Mouse (Mus musculus): Measurements from ENCODE around the gene Plekha7. TPM values are rescaled to one million over a fixed set of nuclear protein-coding genes. Genes with fewer than 3 reads are reported as not detected.

The Plekha7 gene
- polyA plus RNA-seq, 1 experiment = 4.8 TPM

GRCm38 (mm10) chr7:116153781-116154368 lies 154.3 kb downstream of the Plekha7 start:
- H3K27ac ChIP-seq (ENCODE audit: control insufficient read depth, insufficient read depth, low read depth, low read length, poor library complexity) = no peak overlapping the region
- no peak overlapping the region for H3K4me3 ChIP-seq (replicated peaks; ENCODE audit: control insufficient read depth, low read depth, low read length)
- whole genome bisulfite sequencing = 0% methylated on average over 2 of the region's 2 CpGs
- H3K4me1 ChIP-seq (ENCODE audit: control insufficient read depth, insufficient read depth, low read length) = no peaks in the 10 kb centered on the region; the same call in 1 of the 2 replicates
- TF ChIP-seq CTCF (IDR thresholded peaks at IDR 0.05; ENCODE audit: control insufficient read depth, insufficient read depth, low read length) = no peak
- no peak for TF ChIP-seq POLR2A (IDR thresholded peaks at IDR 0.05; ENCODE audit: borderline replicate concordance, control insufficient read depth, low read depth, low read length)

- 10% methylated on average over 4 of the region's 4 CpGs for WGBS
- Histone ChIP-seq H3K4me1 (ENCODE audit: control insufficient read depth, insufficient read depth, low read length) (no peaks in the 10 kb centered on the region; the same call in 1 of the 2 replicates), H3K4me3 (replicated peaks; ENCODE audit: control insufficient read depth, low read depth, low read length) (no peak overlapping the region), H3K27ac (ENCODE audit: control insufficient read depth, insufficient read depth, low read depth, low read length, poor library complexity) (no peak overlapping the region)
- TF ChIP-seq POLR2A (IDR thresholded peaks at IDR 0.05; ENCODE audit: borderline replicate concordance, control insufficient read depth, low read depth, low read length) = no peak
- TF ChIP-seq CTCF (IDR thresholded peaks at IDR 0.05; ENCODE audit: control insufficient read depth, insufficient read depth, low read length) = no peak
Observed at GRCm38 (mm10) chr7:116149568-116149967, 158.6 kb downstream of the Plekha7 start.

GRCm38 (mm10) chr7:116147114-116147513 lies 161.1 kb downstream of the Plekha7 start:
- no peaks in the 10 kb centered on the region; the same call in 1 of the 2 replicates for H3K4me1 ChIP-seq (ENCODE audit: control insufficient read depth, insufficient read depth, low read length)
- H3K27ac ChIP-seq (ENCODE audit: control insufficient read depth, insufficient read depth, low read depth, low read length, poor library complexity) = no peak overlapping the region
- TF ChIP-seq CTCF (IDR thresholded peaks at IDR 0.05; ENCODE audit: control insufficient read depth, insufficient read depth, low read length) (no peak), POLR2A (IDR thresholded peaks at IDR 0.05; ENCODE audit: borderline replicate concordance, control insufficient read depth, low read depth, low read length) (no peak)
- 79% methylated on average over 2 of the region's 2 CpGs for WGBS
- no peak overlapping the region for H3K4me3 ChIP-seq (replicated peaks; ENCODE audit: control insufficient read depth, low read depth, low read length)

- TF ChIP-seq CTCF (IDR thresholded peaks at IDR 0.05; ENCODE audit: control insufficient read depth, insufficient read depth, low read length) (no peak), POLR2A (IDR thresholded peaks at IDR 0.05; ENCODE audit: borderline replicate concordance, control insufficient read depth, low read depth, low read length) (no peak)
- 90% methylated on average over 6 of the region's 6 CpGs for WGBS
- Histone ChIP-seq H3K4me1 (ENCODE audit: control insufficient read depth, insufficient read depth, low read length) (no peaks in the 10 kb centered on the region; the same call in 1 of the 2 replicates), H3K27ac (ENCODE audit: control insufficient read depth, insufficient read depth, low read depth, low read length, poor library complexity) (no peak overlapping the region), H3K4me3 (replicated peaks; ENCODE audit: control insufficient read depth, low read depth, low read length) (no peak overlapping the region)
Observed at GRCm38 (mm10) chr7:116145030-116145429, 163.1 kb downstream of the Plekha7 start.

GRCm38 (mm10) chr7:116137671-116138070 lies 170.5 kb downstream of the Plekha7 start:
- TF ChIP-seq CTCF (IDR thresholded peaks at IDR 0.05; ENCODE audit: control insufficient read depth, insufficient read depth, low read length) (no peak), POLR2A (IDR thresholded peaks at IDR 0.05; ENCODE audit: borderline replicate concordance, control insufficient read depth, low read depth, low read length) (no peak)
- 71% methylated on average over 3 of the region's 3 CpGs for WGBS
- H3K4me1 ChIP-seq (ENCODE audit: control insufficient read depth, insufficient read depth, low read length) = no peaks in the 10 kb centered on the region

GRCm38 (mm10) chr7:116137149-116137548 lies 171.0 kb downstream of the Plekha7 start:
- Histone ChIP-seq H3K27ac (ENCODE audit: control insufficient read depth, insufficient read depth, low read depth, low read length, poor library complexity) (no peak overlapping the region), H3K4me1 (ENCODE audit: control insufficient read depth, insufficient read depth, low read length) (no peaks in the 10 kb centered on the region), H3K4me3 (replicated peaks; ENCODE audit: control insufficient read depth, low read depth, low read length) (no peak overlapping the region)
- TF ChIP-seq POLR2A (IDR thresholded peaks at IDR 0.05; ENCODE audit: borderline replicate concordance, control insufficient read depth, low read depth, low read length) = no peak
- TF ChIP-seq CTCF (IDR thresholded peaks at IDR 0.05; ENCODE audit: control insufficient read depth, insufficient read depth, low read length) = no peak
- WGBS = 27% methylated on average over 12 of the region's 12 CpGs

More at GRCm38 (mm10) chr7:116137671-116138070, 170.5 kb downstream of the Plekha7 start:
- H3K4me3 ChIP-seq (replicated peaks; ENCODE audit: control insufficient read depth, low read depth, low read length) = no peak overlapping the region
- H3K27ac ChIP-seq (ENCODE audit: control insufficient read depth, insufficient read depth, low read depth, low read length, poor library complexity) = no peak overlapping the region

- TF ChIP-seq POLR2A (IDR thresholded peaks at IDR 0.05; ENCODE audit: borderline replicate concordance, control insufficient read depth, low read depth, low read length) = no peak
- TF ChIP-seq CTCF (IDR thresholded peaks at IDR 0.05; ENCODE audit: control insufficient read depth, insufficient read depth, low read length) = no peak
- Histone ChIP-seq H3K4me1 (ENCODE audit: control insufficient read depth, insufficient read depth, low read length) (no peaks in the 10 kb centered on the region), H3K4me3 (replicated peaks; ENCODE audit: control insufficient read depth, low read depth, low read length) (no peak overlapping the region), H3K27ac (ENCODE audit: control insufficient read depth, insufficient read depth, low read depth, low read length, poor library complexity) (no peak overlapping the region)
- WGBS = 80% methylated on average over 31 of the region's 31 CpGs
Observed at GRCm38 (mm10) chr7:116134413-116135292, 173.5 kb downstream of the Plekha7 start.

GRCm38 (mm10) chr7:116132078-116132477 lies 176.1 kb downstream of the Plekha7 start:
- peak; percentile 88 for TF ChIP-seq CTCF (IDR thresholded peaks at IDR 0.05; ENCODE audit: control insufficient read depth, insufficient read depth, low read length)
- TF ChIP-seq POLR2A (IDR thresholded peaks at IDR 0.05; ENCODE audit: borderline replicate concordance, control insufficient read depth, low read depth, low read length) = no peak
- Histone ChIP-seq H3K4me1 (ENCODE audit: control insufficient read depth, insufficient read depth, low read length) (no peaks in the 10 kb centered on the region; the same call in none of the 2 replicates), H3K4me3 (replicated peaks; ENCODE audit: control insufficient read depth, low read depth, low read length) (no peak overlapping the region), H3K27ac (ENCODE audit: control insufficient read depth, insufficient read depth, low read depth, low read length, poor library complexity) (no peak overlapping the region)
- 8% methylated on average over 5 of the region's 5 CpGs for WGBS

Measured in bone marrow, adult 2 months (tissue).